Mouse (Mus musculus): Measurements from ENCODE around the gene Spag7.

Spag7 gene

DNA sequence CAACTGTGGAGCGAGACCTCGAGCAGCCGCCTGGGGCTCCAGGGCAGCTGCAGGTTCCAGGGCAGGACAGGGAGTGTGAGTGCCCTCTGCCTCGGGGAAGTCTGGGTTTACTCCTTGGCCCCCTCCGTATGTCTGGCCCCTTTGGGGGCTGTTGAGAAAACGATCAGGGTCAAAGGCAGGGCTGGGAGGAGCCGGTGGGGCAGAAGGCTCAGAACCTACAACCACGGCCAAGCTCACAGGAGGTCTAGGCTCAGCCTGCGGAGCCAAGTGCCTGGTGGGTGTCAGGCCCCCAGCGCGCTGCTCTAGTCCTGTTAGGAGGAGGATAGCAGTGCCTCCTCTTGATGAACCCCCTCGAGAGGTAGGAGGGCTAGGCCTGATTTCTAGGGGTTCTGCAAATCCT, 12.0 kb upstream of the Spag7 start:
- no peak for DNase-seq (ENCODE audit: low spot score)

GRCm38 (mm10) chr11:70679894-70680293, 10.7 kb upstream of the Spag7 start:
- DNase-seq (ENCODE audit: low spot score), result no peak

GRCm38 (mm10) chr11:70679361-70679760, 10.1 kb upstream of the Spag7 start:
- DNase-seq (ENCODE audit: low spot score), result no peak

DNA sequence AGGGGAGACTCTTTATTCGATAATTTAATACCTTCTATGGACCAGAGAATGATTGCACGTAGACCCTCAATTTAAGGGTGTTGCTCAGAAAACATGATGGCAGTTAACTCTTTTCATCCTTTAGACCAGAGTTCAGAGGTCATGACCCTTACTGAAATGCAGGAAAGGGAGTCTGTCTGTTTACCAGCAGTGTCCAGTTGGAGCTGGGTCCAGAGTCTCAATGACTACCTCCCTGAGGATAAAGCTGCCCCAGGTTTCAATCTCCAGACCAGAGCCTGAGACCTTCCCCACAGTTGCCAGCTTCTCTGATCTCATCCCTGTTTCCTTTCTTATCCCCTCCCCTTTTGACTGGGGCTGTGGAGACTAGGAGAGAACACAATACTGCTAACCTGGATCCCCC, 9.4 kb upstream of the Spag7 start:
- no peak for DNase-seq (ENCODE audit: low spot score)

DNA sequence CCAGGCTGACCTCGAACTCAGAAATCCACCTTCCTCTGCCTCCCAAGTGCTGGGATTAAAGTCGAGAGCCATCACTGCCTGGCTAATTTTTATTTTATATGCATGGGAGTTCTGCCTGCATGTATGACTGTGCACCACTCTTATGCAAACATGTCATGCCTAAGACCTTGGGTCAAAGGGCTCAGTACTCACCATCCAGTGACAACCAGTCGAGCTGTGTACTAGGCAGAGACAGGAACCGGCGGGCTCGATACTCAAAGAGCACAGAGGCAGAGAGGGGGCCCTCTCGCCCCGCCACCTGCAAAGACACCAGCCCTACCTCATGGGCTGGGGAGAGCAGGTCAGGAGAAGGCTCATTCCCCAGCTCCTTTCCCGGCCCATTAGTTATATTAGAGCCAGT, 8.9 kb upstream of the Spag7 start:
- DNase-seq (ENCODE audit: low spot score), result no peak

- DNase-seq (ENCODE audit: low spot score), result no peak
Measured at GRCm38 (mm10) chr11:70674501-70674900, 5.3 kb upstream of the Spag7 start.

DNA sequence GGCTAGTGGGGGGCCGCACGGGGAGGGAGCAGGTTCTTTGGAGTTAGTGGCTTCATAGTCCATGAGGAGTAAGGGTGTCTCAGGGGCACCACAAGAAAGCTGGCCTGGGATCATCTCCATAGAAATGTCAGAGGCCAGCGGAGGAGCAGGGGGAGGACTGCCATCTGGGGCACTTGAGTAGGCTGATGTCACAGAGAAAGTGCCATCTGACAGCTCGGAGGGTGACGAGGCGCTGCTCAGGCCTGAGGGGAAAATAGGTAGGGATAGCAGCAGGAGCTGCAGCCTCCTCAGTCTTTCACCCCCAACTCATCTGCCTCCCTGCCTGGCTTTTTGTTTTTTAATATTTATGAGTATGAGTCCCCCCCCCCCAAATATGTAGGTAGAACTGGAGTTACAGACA, 4.8 kb upstream of the Spag7 start:
- no peak for DNase-seq (ENCODE audit: low spot score)

DNA sequence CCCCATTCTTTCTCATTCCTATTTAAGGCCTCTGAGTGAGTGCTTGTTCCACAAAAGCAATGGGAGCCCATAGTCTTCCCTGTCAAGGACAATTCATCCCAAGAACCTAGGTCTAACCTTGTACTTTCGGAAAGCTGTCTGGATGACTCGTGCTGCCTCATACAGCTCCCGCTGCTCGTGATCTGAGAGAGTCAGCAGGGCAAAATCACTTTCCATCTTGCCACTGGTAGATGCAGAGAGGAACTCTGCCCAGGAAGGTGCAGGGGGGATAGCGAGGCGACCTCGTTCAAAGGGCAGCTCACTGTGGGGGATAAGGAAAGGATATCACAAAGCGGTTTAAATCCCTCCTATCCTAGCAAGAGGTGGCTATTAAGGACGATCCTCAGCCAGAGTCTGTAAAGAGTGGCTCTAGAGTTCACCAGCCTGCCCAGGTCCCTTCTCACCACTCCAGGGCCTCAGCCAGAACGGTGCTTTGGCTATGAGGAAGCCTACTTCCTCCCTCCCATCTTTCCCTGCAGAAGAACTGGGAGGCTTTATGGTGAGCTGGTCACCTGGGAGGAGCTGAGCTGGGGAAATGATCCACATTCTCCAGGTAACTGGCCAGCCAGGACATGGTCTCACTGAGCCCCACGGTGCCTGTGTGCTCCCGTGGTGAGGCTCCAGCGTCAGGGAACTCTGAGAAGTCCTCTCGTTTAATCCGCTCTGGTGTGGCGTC, 2.3 kb upstream of the Spag7 start:
- DNase-seq (ENCODE audit: low spot score), result no peak

DNA sequence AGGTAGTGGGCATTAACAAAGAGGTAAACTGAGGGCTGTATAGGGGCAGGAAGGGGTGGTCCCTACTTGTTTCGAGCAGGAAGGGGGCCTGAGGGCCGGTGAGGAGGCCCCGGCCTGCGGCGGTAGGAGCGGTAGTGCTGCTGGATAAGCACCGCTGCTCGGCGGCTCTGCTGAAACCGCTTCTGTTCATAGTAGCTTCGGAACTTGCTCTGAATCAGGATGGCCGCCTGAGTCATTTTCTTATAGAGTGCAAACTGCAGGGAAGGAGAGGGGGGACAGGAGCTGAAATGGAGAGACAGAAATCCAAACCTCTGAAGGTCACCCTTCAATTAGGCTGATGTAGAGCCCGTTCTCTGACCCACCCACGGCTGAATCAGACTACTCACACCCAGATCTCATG, 1.3 kb upstream of the Spag7 start:
- no peak for DNase-seq (ENCODE audit: low spot score)

DNA sequence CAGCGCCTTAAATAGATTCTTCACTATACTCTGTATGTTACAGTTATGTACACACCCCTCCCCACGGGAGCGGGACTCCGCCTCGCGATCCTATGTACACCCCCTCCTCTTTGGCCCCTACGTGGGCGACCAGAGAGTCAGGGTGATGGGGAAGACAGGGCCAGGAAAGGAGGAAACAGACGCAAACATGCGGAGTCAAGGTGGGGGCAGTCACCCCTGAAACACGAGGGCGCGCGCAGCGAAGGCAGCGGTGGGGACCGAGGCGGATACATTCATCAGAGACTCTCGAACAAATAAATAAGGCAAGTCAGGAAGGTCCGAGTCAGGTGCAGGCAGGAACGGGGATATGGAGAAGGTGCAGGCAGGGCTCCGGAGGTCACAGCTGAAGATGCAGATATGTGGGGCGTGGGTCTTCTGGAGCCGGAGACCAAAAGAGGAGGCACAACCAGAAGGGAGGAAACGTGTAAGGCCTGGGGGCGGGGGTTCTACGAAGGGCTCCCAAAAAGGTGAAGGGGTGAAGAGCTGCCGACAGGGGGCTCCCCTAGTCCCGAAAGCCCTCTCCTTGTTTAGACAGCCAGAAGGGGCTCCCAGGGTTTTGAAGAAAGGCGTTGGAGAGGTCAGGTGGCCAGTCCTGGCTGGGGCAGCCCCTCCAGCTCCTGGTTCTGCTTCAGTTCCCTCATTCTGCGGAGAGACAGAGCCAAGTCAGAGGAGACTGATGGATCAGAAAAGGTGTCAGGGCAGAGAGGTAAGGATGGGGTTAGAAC, 548 bp upstream of the Spag7 start:
- peak; percentile 80 for DNase-seq (ENCODE audit: low spot score)

DNA sequence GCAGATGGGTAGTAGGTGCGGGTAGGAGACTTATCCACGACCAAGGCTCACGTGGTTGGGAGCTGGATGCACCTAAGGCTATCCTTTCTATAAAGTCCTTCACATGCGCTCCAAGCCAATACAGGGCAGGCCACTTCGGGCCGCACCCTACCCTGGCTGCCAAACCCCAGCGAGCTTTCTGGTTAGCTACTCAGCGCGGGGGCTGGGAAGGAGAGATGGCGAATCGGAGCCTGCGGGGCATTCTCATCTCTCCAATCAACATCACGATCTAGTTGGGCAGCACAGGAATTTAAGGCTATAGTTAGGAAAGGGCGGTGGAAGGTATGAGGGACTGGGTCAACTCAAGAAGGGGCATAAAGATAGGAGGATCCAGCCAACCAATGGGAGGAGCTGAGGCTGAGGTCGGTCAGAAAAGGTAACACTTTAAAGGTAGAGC, 863 bp downstream of the Spag7 start:
- peak; percentile 70 for DNase-seq (ENCODE audit: low spot score)

DNA sequence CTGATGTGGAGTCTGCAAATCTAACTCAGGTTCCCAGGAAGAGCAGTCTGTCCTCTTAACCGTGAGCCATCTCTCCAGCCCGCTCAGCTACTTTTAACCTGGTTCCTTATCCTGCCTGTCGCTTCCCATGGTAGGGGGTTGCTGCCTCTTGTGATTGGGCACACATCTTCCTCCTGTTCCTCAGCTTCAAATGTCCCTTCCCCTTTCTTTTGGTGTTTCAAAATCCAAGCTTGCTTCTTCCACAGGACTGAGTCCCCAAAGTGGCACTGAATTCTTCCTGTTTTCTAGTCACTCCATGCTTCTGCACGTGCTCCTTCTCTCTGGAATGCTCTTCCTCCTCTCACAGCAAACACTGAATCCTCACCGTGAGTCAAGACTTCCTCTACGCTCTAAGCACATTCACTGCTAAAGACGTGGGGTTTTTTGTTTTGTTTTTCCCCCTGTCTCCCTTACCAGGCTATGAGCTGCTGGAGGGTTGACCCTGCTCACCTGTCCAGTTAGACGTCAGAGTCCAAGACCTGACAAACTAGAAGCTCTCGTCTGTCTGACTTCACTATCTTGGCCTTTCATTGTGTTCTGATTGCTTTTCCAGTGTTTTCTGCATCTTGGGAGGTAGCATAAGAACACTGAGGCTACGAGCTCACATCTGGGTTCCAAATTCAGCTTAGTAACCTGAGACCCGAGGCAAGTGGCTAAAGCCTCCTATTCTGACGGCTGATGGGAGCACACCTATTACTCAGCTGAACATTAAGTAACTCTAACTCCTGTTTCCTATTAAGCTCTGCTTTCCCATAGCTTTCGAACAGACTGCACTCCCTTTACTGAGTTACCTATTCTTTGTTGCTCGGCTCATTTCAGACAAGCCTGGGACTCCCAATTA, 1.7 kb downstream of the Spag7 start:
- no peak for DNase-seq (ENCODE audit: low spot score)

DNA sequence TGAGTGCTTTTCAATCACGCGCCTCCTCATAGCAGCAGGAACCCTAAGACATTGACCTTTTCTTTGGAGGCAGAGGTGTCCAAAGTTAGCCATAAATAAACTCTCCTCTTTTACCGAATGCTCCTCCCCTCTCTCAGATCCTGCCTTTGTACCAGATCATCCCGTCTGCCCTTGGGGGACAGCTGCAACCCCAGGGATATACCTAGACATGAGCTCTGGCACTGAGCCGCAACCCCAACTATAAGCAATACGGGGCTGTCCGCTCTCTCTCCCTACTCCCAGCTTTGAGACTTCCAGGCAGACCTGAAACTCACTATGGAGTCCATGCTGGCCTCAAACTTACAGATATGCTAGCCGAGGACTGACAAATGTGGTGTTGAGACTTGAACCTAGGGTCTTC, 2.5 kb downstream of the Spag7 start:
- no peak for DNase-seq (ENCODE audit: low spot score)

GRCm38 (mm10) chr11:70664741-70665140, 4.5 kb downstream of the Spag7 start:
- DNase-seq (ENCODE audit: low spot score), result no peak

DNA sequence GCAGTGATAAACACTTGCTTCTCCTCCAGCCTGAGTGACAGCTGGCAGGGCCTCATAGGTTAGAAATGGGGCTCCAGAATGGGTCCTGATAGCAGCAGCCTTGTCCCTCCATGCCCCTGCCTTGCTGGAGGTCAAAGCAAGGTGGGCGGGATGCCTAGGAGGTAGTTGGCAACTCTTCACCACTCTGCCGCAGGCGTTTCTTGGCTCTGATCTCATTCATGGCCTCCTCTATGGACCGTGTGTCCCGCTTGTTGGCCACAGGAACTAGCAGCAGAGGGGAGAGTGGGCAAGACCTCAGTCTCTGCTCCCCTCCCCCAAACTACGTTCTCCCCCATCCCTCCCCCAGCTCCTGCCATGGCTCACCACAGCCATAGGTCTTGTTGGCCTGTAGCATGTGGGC, 5.3 kb downstream of the Spag7 start:
- DNase-seq (ENCODE audit: low spot score), result no peak

DNA sequence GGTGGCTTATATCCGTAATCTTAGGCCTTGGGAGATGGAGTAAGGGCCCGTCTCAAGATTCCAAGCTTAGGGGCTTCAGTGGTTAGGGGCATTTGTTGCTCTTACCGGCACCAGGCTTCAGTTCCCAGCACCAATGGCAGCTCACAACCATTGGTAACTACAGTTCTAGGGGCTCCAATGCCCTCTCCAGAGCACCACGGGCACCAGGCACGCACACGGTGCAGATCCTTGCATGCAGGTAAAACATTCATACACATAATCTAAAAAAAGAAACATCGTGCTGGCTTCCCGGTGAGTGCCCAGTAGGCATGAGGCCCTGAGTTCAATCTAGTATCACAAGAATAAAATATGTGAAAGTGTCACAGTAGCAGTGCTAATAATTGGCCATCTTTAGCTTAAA, 6.1 kb downstream of the Spag7 start:
- no peak for DNase-seq (ENCODE audit: low spot score)

DNA sequence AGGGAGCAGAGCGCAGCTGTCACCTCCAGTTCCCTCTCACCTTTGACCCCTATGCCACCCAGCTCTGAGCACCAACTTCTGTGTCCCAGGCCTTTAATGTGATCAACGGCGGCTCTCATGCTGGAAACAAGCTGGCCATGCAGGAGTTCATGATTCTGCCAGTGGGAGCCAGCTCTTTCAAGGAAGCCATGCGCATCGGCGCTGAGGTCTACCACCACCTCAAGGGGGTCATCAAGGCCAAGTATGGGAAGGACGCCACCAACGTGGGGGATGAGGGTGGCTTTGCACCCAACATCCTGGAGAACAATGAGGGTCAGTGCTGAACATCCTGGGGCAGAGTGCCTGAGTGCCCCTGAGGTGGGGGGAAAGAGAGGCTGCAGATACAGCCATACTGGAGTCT, 8.6 kb downstream of the Spag7 start:
- no peak for DNase-seq (ENCODE audit: low spot score)

DNA sequence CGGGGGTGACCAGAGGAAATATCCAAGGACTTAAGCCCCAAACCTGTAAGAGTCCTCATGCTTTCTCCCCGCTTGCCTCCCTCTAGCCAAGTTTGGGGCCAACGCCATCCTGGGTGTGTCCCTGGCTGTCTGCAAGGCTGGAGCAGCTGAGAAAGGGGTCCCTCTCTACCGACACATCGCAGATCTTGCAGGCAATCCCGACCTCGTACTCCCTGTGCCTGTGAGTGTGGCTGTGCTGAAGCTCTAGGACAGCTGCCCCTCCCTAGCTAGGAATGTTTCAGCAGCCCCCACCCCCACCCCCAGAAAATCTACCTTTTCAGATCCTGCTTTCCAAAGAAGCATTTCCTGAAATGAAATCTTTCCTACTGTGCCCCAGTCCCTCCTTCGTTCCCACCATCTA, 10.3 kb downstream of the Spag7 start:
- DNase-seq (ENCODE audit: low spot score), result no peak

DNA sequence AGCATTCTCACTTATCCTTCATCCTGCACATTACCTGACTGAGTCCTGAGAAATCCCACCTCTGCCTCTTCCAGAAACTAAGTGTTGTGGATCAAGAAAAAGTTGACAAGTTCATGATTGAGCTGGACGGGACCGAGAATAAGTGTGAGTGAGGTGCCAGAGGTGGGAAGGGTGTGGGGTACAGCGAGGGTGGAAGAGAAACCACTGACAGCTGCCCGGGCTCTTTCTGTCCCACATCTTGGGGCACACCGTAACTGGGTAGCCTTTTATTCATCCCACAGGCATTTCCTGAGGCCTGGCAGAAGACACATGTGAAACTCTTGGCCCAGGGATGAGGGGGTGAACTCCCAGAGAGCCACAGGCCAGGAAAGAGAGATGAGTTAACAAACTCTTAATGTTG, 10.7 kb downstream of the Spag7 start:
- no peak for DNase-seq (ENCODE audit: low spot score)

DNA sequence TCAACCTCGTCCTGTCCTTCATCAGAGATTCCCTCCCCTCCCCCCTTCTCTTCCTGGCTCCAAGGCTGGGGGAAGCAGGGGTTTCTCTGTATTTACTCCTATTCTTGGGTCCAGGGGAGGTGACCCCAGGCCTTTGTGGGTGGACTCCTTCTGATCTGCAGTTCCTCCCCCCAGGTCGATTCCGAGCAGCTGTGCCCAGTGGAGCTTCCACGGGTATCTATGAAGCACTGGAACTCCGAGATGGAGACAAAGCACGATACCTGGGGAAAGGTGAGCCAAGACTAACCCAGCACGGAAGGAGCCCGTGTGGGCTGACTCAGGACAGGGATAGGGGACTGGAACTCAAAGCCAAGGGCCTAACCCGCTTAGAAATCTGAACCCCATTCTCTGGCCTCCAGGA, 11.2 kb downstream of the Spag7 start:
- DNase-seq (ENCODE audit: low spot score), result no peak

GRCm38 (mm10) chr11:70657573-70657972, 11.6 kb downstream of the Spag7 start:
- no peak for DNase-seq (ENCODE audit: low spot score)

- no peak for DNase-seq (ENCODE audit: low spot score)
Measured at GRCm38 (mm10) chr11:70656964-70657363, 12.3 kb downstream of the Spag7 start, which contains the start of gene Eno3. Gene Eno3, plus strand, starts transcription at chr11:70657202.

- DNase-seq (ENCODE audit: low spot score), result peak; percentile 54
Measured at GRCm38 (mm10) chr11:70656456-70656927, 12.7 kb downstream of the Spag7 start.
